Mouse (Mus musculus) gastrocnemius, postnatal 36 days (tissue): Measurements from ENCODE around the gene Lmnb2. TPM values are rescaled to one million over a fixed set of nuclear protein-coding genes. Genes with fewer than 3 reads are reported as not detected.

Experiments used
- DNase-seq, 2 experiments: peaks; one replicate each; pipeline ENCODE4 v3.0.0; 2022
- intact Hi-C: fragments of 180-260 bp; cut with DNase I; formaldehyde crosslinking; loops from one replicate; pipeline ENCODE4 v1.15.1; 2025
- long read RNA-seq, 2 experiments: library from polyadenylated mRNA; stranded (forward); transcript quantifications; one replicate each; pipeline ENCODE4 v2.0.0; 2021
- total RNA-seq, 2 experiments: library from RNA; stranded (reverse); gene quantifications; 2 replicates each; pipeline ENCODE4 v1.2.3; 2021

The Lmnb2 gene
- total RNA-seq = 1 to 10 TPM; 2.6 to 3.1 TPM
- long read RNA-seq, experiment 1, partial matches to known transcripts = 0 of 2 reads
- long read RNA-seq, experiment 1, other reads (novel, unspliced or antisense) = 1 of 2 reads
- long read RNA-seq, experiment 2, partial matches to known transcripts = 0 of 2 reads
- long read RNA-seq, experiment 2, other reads (novel, unspliced or antisense) = 2 of 2 reads

DNA sequence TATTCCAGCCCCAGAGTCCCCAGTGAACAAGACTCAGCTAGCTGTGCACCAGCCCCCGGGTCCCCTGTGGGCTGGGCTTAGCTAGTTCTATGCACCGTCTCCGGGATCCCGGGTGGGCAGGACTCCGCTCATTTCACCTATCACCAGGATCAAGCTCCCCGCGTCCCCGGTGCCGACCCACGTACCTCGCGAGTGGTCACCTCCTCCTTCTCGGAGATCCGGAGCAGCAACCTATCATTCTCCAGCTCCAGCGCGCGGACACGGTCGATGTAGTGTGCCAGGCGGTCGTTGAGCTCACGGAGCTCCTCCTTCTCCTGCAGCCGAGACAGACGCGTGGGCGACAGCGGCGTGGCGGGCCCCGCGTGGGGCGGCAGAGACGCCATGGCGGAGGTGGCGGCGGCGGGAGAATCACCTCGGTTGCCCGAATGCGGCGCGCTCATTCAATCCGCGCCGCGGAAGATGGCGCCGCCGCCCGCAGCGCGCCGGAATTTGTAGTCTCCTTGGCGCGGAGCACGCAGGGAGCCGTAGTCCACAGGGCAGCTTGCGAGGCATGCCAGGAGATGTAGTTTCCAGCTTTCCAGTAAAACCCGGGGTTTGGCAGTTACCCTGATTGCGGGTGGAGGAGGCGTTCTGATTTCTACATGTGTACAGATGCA is at the start of gene Lmnb2:
Gene Lmnb2, minus strand, starts transcription at position 467 of the 656 bp plus-strand sequence.
- intact Hi-C loops = no loop called here
- no peak for DNase-seq

DNA sequence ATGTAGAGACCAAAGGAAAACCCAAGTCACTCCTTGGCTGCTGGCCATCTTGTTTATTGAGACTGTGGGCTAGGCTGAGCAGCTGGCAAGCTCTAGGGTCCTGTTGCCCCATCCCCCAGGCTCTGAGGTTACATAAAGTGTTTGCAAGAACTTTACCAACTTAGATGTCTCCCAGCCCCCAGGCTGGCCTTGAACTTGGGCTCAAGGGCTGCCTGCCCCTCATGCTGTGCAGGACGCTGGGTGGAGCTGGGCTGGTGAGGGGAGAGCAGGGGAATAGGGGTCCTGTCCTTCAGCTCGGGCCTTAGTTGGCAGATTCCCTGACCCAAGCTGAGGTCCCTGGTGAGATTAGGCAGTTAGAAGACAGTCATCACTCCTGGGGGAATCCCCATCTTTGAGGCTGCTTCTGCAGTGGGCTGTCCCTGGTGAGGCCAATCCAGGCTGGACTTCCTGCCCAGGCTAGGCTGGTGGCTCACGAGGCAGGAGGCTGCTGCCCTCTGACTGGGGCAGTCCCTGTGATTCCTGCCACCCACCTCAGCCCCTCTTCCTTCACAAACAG is 49.1 kb upstream of the Lmnb2 start:
- intact Hi-C loops = no loop called here

DNA sequence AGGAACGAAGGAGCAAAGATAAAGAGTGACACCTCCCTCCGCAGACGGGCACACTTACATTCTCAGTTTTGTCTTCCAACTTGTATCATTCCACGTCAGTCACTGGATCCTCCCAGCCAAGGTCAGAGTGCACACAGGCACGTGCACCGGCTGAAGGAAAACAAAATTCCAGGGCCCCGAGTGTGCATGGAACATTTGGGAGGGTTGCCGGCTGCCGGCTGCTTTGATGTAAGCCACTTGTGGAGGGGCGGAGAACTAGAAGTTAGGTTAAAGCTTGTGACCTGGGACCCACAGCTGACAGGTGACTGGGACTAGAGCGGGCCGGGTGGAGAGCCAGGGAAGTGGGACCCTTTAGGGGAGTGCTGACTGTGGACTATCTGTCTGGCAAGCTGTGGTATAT is 48.3 kb upstream of the Lmnb2 start:
- no peak for DNase-seq
- intact Hi-C loops = no loop called here

More for the DNA sequence above, 49.1 kb upstream of the Lmnb2 start:
- DNase-seq = no peak

DNA sequence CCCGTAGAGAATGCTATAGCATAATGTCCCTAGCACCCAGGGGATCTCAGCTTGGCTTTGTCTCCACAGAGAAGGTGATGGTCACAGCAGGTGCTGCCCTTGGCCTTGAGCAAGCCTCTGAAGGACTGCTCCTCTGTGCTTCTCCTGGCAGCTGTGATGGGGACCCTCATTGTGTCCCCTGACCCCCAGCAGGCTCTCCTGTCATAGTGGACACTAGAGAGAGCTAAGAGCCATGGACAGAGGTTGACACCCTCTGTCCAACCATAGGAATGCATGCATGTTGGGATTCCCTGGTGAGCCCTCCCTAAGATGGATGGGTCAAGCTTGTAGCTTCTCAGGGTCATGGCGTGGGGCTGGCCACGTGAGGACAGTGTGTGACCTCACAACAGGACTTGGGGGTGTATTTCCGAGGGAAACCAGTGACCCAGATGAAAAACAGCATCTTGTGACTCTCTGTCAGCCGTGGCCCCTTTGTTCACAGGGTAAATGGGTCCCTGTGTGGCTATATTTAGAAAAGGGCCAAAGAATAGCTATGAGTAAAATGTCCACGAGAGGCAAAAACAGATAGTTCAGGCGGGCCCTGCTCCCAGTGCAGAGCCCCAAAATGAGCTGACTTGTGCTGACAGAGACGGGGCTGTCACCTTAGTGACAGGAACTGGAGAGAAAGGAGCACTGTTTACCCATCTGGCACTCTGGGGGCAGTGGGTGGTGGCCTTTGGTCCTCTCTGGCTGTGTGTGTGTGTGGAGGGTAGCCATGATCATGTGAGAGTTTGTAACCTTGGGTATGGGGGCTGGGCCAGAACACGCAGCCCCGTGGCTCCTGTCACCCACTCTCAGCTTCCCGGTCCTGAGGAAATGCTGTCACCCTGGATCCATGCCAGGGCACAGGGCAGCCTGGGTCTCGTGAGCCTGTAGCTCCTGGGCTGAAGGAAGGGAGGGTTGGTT is 45.3 kb upstream of the Lmnb2 start:
- no peak for DNase-seq
- intact Hi-C loops = no loop called here

DNA sequence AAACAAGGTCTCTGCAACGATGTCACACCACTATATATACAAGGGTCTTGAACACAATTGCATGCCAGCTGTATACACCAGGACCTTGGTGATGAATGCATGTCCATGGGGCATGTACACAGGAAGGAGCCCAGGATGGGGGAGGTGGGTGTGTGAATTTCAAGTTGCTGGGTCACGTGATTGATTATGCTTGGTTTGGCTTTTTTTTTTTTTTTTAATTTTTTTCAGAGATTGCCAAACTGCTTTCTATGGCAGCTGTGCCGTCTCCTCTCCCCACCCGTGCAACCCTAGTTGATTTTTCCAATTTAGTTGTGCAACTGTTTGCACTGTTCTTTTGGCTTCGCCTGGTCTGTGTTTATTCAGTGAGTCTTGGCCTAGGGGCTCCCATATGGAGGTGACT is 44.5 kb upstream of the Lmnb2 start:
- DNase-seq = no peak
- intact Hi-C loops = no loop called here

DNA sequence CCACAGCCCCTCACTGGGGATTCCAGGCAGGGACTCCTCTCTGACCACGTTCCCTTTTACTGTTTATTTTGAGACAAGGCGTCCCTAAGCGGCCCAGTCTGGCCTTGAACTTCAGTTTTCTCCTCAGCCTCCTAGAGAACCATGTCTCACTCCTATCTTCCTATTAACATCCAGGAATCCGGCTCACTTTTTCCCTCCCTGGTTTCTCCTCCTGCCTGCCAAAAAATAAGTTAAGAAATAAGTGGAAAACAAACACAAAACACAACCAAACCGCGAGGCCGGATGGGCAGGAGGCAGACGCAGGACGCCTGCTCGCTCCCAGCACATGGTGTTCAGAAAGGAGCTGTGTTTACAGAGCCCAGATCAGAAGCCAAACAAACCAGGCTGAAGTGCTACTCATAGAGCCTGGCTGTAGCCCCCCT is 44.0 kb upstream of the Lmnb2 start:
- no peak for DNase-seq

DNA sequence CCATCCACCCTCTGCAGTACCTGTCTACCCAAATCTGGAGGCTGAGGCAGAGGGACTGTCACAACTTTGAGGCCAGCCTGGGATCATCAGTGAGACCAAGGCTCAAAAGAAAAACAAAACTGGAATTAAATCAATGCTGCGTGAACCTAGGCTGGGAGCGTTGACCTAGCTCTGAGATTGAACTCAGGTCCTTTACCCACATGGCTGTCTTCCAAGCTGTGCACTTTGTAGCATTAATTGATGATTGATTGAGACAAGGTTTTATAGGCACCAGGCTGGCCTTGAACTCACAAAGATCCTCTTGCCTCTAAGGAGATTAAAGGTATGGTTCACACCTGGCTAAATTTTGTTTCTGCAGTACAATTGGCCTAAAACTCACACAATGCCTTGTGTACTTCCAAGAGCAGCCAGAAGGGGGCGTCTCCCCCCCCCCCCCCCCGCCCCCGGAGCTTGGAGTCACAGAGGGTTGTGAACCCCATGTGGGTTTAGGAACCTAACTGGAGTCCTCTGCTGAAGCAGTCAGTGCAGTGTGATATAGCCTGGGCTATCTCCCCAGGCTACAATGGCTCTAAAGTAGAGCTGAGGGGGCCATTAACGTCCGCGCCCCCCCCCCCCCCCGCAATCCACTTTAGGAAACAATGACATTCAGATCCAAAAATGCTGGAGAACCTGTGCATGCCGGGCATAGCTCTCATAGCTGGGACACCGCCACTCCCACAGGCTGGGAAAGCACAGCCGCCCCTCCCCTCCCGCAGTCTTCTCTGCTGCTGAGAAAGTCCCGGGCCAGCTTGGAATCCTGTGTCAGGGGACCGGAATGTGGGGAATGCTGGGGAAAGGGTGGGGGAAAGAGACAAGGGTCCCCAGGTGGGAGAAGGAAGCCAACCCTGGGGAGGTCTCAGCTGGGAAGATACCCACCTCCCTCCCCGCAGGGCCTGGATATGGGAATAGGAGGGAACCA is 42.8 kb upstream of the Lmnb2 start:
- peak in 1 of 2 experiments; percentile 47 for DNase-seq
- intact Hi-C loops = no loop called here

More for the DNA sequence above, 44.0 kb upstream of the Lmnb2 start:
- intact Hi-C loops = no loop called here

DNA sequence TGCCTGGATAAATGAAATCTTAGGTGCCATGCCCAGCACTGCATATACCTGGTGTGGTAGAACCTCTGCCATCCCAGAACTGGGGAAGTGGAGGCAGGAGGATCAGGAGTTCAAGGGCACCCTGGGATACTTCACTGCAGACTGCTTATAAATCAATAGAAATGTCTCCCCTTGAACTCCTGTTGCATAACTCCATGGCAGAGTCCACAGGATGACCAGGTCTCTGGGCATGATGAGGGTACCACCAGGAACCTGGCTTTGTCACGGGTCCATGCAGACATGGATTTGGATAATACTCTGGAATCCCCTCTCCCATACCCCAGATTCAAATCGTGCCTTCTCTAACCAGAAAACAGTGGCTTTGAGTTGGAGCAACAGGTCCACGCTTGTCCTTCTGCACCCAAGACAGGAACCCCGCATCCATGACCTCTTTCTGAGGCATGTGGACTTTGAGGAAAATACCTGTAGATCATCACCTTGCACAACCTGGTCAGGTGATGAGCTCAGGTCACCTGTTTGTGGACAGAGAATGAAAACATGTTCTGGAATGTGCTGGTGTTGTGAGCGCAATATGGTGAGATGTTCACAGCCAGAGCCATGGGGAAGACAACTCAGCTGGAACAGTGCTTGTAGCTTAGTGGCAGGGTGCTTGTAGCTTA is 41.1 kb upstream of the Lmnb2 start:
- no peak for DNase-seq
- intact Hi-C loops = loop anchor here (5.0 kb wide), 1 partner anchor 33 kb away; no protein-coding TSS in a partner anchor

DNA sequence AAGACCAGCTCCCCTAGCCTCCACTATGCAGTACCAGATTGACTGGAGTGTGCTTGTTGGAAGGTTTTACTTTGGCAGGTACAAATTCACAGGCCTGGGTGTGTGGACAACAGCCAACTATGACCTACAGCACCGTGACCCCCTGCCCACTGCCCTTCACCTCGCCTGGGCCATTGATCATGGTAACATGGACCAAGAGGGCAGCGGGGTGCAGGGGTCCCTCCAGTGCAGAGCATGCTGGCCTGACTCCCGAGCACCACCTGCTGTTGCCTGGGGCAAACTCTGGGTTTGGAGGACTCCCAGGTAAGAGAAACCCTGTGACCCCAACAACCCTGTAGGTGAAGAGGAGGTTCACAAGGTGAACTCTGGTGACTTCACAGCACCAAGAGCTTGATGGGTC is 39.7 kb upstream of the Lmnb2 start:
- no peak for DNase-seq
- intact Hi-C loops = loop anchor here (5.0 kb wide), 1 partner anchor 35 kb away; no protein-coding TSS in a partner anchor

DNA sequence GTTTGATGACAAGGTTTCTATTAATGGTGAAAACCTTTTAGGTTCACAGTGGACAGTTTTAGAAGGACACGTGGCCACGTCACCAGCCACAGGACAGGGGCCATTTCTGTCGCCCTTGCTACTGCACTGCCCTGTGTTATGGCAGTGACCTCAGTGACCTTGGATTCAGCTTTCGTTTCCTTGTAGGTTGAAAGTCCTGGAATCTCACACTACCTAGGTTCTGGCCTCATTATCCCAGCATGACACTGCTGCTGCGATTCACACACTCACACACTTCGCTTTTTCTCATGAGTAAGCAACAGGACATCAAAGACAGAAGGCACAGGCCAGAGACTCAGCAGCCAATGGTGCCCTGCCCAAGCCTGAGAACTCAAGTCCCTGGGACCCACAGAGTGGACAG is 38.9 kb upstream of the Lmnb2 start:
- DNase-seq = no peak
- intact Hi-C loops = loop anchor here (5.0 kb wide), 1 partner anchor 35 kb away; no protein-coding TSS in a partner anchor

DNA sequence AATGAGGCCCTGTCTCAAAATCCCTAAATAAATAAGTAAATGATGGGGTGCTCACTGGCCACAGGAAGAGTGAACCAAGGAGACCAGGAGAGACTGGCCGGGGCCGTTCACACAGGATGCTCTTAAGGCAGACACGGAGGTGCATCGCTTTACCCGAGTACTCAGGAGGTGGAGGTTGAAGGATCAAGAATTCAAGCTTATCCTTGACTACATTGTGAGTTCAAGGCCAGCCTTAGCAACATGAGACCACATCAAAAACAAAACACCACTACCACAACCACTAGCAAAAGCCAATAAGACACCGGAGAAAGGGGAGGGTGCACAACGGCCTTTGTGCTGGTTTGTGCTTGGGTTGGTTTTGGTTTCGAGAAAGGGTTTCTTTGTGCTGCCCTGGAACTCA is 38.3 kb upstream of the Lmnb2 start:
- no peak for DNase-seq
- intact Hi-C loops = loop anchor here (5.0 kb wide), 1 partner anchor 36 kb away; no protein-coding TSS in a partner anchor

DNA sequence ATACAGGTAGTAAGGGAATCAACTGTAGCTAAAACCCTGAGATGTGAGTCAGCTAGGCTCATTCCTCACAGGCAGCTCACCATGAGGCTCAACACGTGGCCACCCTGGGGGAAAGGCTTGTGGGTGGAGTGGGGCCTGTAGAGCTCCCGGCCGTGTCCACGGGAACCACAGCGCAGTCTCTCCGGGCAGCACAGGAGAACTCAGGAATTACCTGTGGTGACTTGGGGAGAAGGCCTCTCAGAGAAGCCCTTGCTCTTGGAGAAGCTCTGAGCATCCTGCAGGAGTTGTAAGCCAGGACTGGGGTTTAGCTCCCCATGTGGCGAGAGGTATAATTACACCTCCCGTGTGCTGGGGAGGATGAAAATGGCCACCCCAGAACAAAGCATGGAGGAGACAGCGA is 37.5 kb upstream of the Lmnb2 start:
- intact Hi-C loops = loop anchor here (1.0 to 5.0 kb wide), 2 partner anchors 26 to 37 kb away; no protein-coding TSS in a partner anchor
- peak in 1 of 2 experiments; percentile 53 for DNase-seq

DNA sequence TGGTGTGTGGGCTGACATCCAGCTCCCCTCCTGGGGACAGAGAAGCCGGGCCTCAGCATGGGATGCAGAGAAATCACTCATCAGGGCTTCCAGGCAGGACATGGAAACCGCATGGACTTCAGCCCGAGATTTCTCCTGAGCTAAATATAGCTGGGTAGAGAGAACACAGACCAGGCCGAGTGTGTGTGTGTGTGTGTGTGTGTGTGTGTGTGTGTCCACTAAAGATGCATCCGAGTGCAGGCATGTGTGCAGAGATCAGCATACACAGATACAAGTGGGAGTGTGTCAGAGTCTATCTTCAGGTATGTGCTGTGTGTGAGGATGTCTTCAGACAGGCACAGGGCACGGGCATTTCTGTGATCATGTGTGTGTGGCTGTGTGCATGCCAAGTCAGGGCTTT is 36.8 kb upstream of the Lmnb2 start:
- intact Hi-C loops = loop anchor here (1.0 to 5.0 kb wide), 2 partner anchors 26 to 37 kb away; no protein-coding TSS in a partner anchor
- DNase-seq = no peak

DNA sequence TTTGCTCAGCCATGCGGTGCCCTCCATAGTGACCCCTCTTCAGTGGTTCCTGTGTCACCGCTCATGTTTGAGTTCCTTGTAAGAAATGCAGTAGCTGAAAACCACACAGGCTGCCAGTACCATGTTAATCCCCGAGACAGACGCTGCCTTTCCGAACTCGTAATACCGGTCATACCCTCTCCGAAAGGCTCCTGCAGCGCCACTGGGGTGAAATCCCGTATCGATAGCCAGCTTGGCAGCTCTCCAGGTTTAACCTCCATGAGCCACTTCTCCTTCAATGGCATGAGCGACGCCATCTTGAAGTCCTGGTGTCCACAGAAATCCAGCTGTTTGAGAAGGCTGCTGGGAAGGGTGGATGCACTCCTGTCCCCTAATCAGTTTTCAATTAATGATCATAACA is 36.4 kb upstream of the Lmnb2 start:
- DNase-seq = no peak
- intact Hi-C loops = no loop called here

DNA sequence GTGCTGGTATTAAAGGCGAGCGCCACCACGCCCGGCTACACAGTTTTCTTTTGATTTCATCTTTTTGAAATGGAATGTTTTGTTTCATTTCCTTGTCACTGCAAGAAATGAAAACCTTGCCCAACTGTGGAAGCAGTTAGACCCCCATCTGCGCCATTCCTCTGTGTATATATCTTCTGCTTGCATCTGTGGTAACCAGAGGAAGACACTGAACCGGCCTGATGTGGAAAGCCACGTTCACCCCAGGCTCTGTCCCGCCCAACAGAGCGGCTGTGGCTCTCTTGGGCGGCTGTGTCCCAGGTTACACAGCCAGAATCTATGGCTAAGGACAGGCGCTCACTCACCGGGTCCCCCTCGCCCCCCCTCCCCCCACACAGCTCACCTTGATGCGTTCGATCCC is 34.4 kb upstream of the Lmnb2 start:
- intact Hi-C loops = no loop called here
- no peak for DNase-seq

DNA sequence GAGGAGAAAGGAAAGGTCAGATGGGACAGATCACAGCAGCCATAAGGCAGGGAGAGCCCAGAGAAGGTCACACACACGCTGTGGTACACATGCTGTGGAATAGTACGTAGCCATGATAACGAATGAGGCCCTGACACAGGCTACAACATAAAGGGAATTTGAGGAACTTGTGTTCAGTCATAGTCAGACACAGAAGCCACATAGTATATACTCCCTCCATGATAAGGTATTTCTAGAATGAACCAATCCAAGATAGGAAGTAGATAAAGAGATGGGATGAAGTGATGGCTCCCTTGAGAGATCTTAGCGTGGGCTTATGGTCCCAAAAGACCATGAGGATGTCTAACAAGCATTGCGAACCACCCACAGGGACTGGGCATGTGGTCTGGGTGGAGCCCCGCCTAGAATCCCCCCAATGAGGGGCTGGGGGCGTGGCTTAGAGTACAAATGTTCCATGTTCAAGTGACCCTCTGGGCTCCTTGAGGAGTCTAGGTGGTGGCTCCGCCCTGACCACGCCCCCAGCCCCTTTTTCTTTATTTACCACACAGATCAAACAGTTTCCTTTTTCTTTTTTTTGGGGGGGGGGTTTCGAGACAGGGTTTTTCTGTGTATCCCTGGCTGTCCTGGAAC is 33.8 kb upstream of the Lmnb2 start:
- no peak for DNase-seq
- intact Hi-C loops = no loop called here

DNA sequence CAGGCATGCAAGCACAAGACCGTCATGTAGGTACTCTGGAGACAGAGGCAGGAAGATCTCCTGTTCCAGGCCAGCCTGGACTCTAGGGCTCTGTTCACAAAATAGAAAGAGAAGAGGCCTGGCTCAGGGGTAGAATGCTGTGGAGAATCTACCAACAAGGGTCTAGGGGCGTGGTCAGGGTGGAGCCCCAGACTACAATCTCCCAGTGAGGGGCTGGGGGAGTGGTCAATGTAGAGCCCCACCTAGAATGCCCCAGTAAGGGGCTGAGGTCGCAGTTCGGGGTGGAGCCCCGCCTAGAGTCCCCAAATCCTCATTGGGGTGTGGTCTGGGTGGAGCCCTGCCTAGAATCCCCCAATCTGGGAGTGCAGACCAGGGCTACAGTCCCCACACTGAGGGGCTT is 32.3 kb upstream of the Lmnb2 start:
- no peak for DNase-seq
- intact Hi-C loops = no loop called here

DNA sequence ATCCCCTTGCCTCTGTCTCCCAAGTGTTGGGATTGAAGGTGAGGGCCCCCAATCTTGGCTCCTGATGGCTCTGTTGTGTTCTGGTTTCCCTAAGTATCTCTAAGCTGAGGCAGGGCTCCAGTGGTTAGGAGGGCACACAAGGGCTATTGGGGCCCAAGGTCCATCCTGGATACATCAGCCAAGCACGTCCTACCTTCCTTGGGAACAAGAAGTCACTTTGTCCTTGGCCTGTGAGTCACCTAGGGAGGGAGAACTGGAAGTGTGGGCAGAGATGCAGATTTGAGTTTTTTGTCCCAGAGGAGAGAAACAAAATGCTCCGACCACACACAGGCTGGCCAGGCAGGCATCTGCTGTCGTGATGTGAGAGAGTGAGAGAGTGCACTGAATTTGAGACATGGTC is 31.0 kb upstream of the Lmnb2 start:
- intact Hi-C loops = no loop called here
- no peak for DNase-seq

DNA sequence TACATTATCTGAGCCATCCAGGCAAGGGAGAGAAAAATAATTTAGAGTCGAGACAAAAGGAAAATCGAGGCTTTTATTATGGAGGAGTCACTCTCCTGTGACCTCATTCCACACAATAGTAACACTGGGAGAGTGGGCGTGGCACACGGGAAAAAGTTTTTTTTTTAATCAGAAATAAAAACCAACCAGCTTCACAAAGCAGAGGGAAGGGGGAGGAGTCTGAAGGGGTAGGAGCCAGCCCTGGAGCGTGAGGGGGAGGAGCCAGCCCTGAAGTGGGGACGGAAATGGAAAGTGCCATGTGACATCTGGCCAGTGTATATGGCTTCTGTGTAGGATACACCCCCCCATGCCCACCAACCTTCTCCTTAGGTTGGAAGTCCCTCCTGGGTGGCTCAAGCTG is 30.5 kb upstream of the Lmnb2 start:
- intact Hi-C loops = no loop called here
- no peak for DNase-seq
